Mouse (Mus musculus): ENCODE results near the gene Krt73.

DNA sequence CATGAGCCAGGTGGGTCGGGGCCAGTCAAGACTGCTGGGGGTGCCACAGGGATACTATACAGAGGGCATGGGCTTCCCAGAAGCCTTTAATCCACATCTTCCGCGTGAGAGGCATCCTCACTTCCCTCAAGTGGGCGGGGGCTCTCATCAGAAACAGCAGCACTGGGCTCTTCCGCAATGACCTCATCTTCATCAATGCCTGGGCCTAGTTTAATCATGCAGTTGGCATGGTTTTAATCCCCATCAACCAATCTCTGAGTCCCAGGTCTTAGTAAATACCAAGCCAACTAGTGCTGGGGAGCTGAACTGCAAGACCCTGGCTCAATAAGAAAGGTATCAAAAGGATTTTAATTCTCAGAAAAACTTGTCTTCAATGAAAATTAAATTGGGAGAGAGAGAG, 27.3 kb upstream of the Krt73 start:
- TF ChIP-seq EP300 (IDR thresholded peaks at IDR 0.05; ENCODE audit: low read depth) (no peak), CTCF (IDR thresholded peaks at IDR 0.05; ENCODE audit: low read depth) (no peak)
